Mouse (Mus musculus) bone marrow, adult 2 months (tissue): ENCODE data around the gene Pik3r2. TPM values are rescaled to one million over a fixed set of nuclear protein-coding genes. Genes with fewer than 3 reads are reported as not detected.

Experiments used
- H3K27ac ChIP-seq: fragments of 200-500 bp; 2 replicates; pipeline ENCODE4 v1.5.1; 2012; ENCODE audit warnings: low read depth, mild to moderate bottlenecking, control low read depth, inconsistent platforms, low read length; ENCODE audit not compliant: control insufficient read depth, poor library complexity, insufficient read depth
- H3K4me1 ChIP-seq: fragments of 200-500 bp; 2 replicates; pipeline ENCODE4 v1.6.1; 2011; ENCODE audit warnings: low read length; ENCODE audit not compliant: control insufficient read depth, insufficient read depth
- H3K4me3 ChIP-seq: fragments of 200-500 bp; replicated peaks from 2 replicates; pipeline ENCODE3; 2011; ENCODE audit warnings: mild to moderate bottlenecking, low read depth, low read length, control low read depth; ENCODE audit not compliant: control insufficient read depth
- CTCF ChIP-seq: fragments of 200-500 bp; IDR thresholded peaks from 2 replicates; pipeline ENCODE4 v1.5.1; 2011; ENCODE audit warnings: low read length, control low read depth; ENCODE audit not compliant: control insufficient read depth, insufficient read depth
- POLR2A ChIP-seq: fragments of 200-500 bp; IDR thresholded peaks from 2 replicates; pipeline ENCODE4 v1.6.1; 2011; ENCODE audit warnings: low read depth, mild to moderate bottlenecking, control low read depth, low read length, borderline replicate concordance; ENCODE audit not compliant: control insufficient read depth
- WGBS: fragments of 180-500 bp; shearing (Covaris S2); methylation state at CpG from one replicate; pipeline ENCODE4 v1.1.7; 2018; 5-methylcytosine and 5-hydroxymethylcytosine counted together
- polyA plus RNA-seq: library from polyadenylated mRNA; stranded (reverse); fragments of >200 nt; gene quantifications from 2 replicates; pipeline ENCODE4 v1.2.4, GENCODE M21; 2011; ENCODE audit warnings: low replicate concordance; ENCODE audit not compliant: missing spikeins, insufficient read depth, insufficient read length

Pik3r2 gene
- polyA plus RNA-seq, 1 experiment, result 19.5 TPM

DNA sequence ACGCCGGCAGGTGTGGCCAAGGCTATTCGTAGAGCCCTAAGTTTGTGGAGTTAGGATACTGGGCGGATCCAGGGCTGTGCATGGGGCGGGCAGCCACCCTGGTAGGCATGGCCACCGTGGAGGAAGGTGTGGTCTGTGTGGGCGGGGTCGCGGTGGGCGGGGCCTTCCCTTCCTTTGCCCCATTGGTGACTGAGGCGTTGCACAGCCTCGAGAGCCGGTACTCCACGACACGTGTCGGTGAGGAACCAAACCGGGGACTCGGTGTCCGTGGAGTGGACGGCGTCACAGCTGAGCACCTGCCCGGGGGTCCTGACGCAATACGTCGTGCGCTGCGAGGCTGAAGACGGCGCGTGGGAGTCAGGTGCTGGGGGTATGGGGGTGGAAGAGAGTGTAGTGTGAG is 40.2 kb upstream of the Pik3r2 start:
- WGBS, result 57% methylated on average over 30 of the region's 30 CpGs
- H3K4me1 ChIP-seq, result peaks cover 2% of the 10 kb centered on the region; the same call in 1 of the 2 replicates
- no peak overlapping the region for H3K4me3 ChIP-seq
- TF ChIP-seq CTCF (no peak), POLR2A (no peak)
- no peak overlapping the region for H3K27ac ChIP-seq

DNA sequence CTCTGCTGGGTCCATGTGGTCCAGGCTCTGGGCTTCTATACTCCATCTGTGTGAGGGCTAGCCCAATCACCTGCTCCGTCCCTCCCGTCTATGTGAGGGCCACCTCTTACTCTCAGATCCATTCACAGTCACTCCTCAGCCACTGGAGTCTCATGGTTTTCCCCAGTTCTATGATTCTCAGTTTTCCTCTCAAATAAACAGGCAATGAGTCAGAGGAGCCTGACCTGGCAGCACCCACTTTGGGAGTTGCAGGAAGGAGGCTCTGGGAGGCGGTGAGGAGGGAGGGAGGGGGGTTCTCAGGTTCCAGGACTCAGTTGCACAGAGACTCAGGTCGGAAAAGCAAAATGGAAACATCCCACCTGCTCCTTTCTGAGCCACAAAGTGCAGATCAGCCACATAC is 36.4 kb upstream of the Pik3r2 start:
- TF ChIP-seq CTCF (no peak), POLR2A (no peak)
- peaks cover 4% of the 10 kb centered on the region; the same call in 1 of the 2 replicates for H3K4me1 ChIP-seq
- no peak overlapping the region for H3K4me3 ChIP-seq
- H3K27ac ChIP-seq, result no peak overlapping the region
- 75% methylated on average over 4 of the region's 4 CpGs for WGBS

DNA sequence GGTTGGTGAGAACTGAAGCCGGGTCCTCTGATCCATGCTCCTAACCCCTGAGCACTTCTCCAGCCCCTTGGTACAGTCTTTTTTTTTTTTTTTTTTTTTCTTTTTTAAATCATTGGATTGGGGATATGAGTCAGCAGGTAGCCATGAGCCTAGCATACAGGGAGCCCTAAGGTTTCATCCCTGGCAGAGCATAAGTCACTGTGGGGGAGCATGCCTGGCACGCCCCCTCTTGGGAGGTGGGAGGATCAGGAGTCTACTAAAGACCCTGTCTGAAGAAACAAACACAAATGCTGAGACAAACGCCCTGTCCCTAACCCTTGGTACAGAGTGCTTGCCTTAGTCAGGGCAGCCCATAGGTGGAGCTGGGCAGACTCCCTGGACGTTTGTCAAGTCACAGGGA is 35.5 kb upstream of the Pik3r2 start:
- Histone ChIP-seq H3K4me3 (no peak overlapping the region), H3K4me1 (peaks cover 8% of the 10 kb centered on the region; the same call in 1 of the 2 replicates), H3K27ac (no peak overlapping the region)
- TF ChIP-seq CTCF (no peak), POLR2A (no peak)
- 52% methylated on average over 4 of the region's 4 CpGs for WGBS

DNA sequence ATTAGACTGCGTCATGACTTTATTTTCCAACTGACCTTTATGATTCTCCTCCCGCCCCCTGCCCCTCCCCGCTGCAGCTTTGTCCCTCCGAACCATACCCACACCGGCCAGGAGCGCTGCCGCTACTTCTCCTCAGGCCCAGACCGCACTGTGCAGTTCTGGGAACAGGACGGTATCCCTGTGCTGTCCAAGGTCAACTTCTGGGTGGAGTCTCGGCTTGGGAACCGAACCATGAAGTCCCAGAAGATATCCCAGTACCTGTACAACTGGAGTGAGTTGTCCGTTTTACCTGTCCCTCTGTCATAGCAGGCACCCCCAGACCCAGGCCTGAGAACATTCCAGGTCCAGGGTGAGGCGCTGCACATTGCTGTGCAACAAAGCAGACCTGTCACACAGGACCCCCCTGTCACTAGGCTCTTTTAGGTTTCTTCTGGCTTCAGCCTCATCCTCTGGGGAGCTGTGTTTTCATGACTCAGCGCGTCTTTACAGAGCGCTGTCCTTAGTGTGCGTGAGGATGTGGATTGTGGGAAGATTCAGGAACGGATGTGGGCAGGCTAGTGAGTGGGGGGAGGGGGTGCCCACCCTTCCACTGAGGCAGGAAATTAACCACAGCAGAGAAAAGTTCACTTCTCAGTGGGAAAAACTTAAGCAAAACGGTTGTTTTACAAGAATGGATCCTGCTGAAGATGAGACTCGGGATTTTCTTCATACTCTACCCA is 34.6 kb upstream of the Pik3r2 start:
- TF ChIP-seq POLR2A (no peak), CTCF (no peak)
- H3K4me1 ChIP-seq, result peaks cover 10% of the 10 kb centered on the region; the same call in 1 of the 2 replicates

DNA sequence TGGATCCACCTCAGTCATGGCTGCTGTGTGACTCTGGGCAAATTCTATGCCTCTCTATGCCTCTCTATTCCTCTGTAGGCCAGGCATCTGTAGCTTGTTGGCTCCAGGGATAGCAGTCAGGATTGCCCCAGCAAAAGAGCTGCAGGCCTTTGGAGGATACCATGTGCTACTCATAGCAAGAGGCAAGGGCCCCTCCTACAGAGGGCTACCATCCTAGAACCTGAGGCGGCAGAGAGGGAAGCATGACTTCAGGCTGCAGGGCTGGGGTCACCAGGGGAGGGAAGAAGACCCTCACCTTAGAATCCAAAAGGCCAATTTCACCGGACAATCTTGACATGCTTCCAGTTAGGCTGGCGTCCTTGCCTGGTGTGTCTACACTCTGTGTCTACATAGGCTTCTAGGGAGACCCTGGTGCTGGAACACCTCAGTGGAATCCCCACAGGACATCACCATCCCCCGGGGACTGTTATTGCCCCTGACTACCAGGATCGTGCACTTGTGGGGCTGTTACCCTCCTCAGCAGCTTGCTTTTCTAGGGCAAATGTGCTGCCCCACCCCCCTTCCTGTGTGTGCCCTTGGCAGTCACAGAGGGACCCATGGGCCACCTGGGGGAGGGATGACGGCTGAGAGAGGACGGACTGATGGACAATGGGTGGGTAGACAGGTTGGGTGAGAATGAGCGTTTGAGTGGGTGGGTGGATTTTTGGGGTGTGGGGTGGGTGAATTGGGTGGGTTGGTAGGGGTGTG is 32.6 kb upstream of the Pik3r2 start:
- whole genome bisulfite sequencing, result 72% methylated on average over 8 of the region's 8 CpGs
- H3K27ac ChIP-seq, result no peak overlapping the region
- TF ChIP-seq CTCF (no peak), POLR2A (no peak)
- peaks cover 10% of the 10 kb centered on the region; the same call in 1 of the 2 replicates for H3K4me1 ChIP-seq
- H3K4me3 ChIP-seq, result no peak overlapping the region

More for the DNA sequence above, 34.6 kb upstream of the Pik3r2 start:
- H3K27ac ChIP-seq, result no peak overlapping the region
- H3K4me3 ChIP-seq, result no peak overlapping the region
- WGBS, result 48% methylated on average over 20 of the region's 20 CpGs

DNA sequence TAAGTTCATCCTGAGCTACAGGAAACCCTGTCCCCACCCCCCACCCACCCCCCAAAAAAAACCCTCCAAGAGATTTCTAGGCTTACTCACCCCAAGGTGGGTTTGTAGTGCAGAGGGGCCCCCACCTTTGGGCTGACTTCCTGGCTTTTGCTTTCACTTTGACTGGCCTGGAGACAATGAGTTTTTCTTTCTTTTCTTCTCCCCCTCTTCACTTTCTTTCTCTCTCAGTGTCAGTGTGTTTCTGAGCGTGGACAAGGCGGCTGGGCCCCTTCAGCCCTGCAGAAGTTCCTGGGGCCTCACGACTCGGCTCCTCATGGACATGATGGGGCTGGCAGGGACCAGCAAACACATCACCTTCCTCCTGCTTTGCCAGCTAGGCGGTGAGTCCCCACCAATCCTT is 31.7 kb upstream of the Pik3r2 start, which contains the start of gene Il12rb1:
Gene Il12rb1 (plus strand): TSS at position 211 of the 400 bp plus-strand sequence.
- H3K4me1 ChIP-seq, result peaks cover 10% of the 10 kb centered on the region; the same call in 1 of the 2 replicates
- WGBS, result 15% methylated on average over 5 of the region's 5 CpGs

DNA sequence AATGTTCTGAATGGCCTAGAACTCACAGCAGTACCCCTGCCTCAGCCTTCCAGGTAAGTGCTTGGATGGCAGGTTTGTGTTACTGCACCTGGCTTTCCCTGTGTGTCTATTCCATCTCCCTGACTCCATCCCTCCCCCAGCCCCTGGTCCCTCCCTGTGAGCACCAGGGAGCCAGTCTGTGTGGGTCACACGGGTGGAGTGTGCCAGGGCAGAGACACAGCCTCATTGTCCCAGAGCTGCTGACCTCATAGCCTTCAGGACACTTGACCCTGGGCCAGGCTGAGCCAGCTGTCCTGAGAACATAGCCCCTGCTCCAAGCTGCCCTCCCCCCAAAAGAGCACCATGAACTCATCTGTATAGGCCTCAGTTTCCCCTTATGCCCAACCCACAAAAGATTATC is 30.8 kb upstream of the Pik3r2 start:
- WGBS, result 74% methylated on average over 1 of the region's 1 CpGs
- TF ChIP-seq POLR2A (no peak), CTCF (no peak)
- peak overlapping the region; percentile 89 for H3K27ac ChIP-seq
- H3K4me3 ChIP-seq, result no peak overlapping the region
- H3K4me1 ChIP-seq, result peaks cover 10% of the 10 kb centered on the region; the same call in 1 of the 2 replicates

More for the DNA sequence above, 31.7 kb upstream of the Pik3r2 start, which contains the start of gene Il12rb1:
- Histone ChIP-seq H3K4me3 (peak within 1 kb of the TSS; percentile 7), H3K27ac (peak within 1 kb of the TSS; percentile 89)
- TF ChIP-seq POLR2A, result no peak
- no peak for TF ChIP-seq CTCF

DNA sequence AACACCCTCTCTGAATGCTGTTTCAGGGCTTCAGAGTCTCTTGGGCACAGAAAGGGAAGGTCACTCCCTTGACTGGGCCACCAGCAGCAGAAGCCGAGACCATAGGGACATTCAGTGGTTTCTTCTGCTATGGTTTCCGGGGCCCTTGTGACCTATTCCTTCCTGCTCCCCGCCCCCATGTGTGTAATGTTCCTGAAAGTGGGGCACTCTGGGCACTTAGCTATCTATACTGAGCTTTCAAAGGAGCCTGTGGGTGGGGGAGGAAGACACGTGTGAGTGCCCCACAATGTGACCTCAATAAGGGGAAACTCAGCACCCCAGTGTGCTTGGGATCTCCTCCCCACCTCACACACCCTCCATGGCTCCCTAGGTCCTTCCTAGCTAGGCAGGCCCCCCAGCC is 30.0 kb upstream of the Pik3r2 start:
- TF ChIP-seq CTCF (no peak), POLR2A (no peak; the same call in 1 of the 2 replicates)
- no peak overlapping the region for H3K4me3 ChIP-seq
- H3K27ac ChIP-seq, result peak overlapping the region; percentile 89
- 3% methylated on average over 4 of the region's 4 CpGs for WGBS
- peaks cover 10% of the 10 kb centered on the region; the same call in 1 of the 2 replicates for H3K4me1 ChIP-seq
